Mouse (Mus musculus) frontal cortex, postnatal 14 days (tissue): Measurements from ENCODE around the gene Fyn.

Experiments used
- DNase-seq, 2 experiments: peaks; one replicate each; pipeline ENCODE4 v3.0.0; 2022; ENCODE audit warnings: low spot score in 2 of 2

Gene Fyn

GRCm38 (mm10) chr10:39506353-39506752 lies 137.7 kb downstream of the Fyn start:
- no peak for DNase-seq

- DNase-seq, result no peak
Measured at GRCm38 (mm10) chr10:39506831-39507230, 138.2 kb downstream of the Fyn start.

- no peak for DNase-seq
Measured at GRCm38 (mm10) chr10:39508801-39509200, 140.1 kb downstream of the Fyn start.

GRCm38 (mm10) chr10:39509937-39510336 lies 141.3 kb downstream of the Fyn start:
- DNase-seq, result no peak

GRCm38 (mm10) chr10:39512631-39513314 lies 144.1 kb downstream of the Fyn start:
- no peak for DNase-seq

GRCm38 (mm10) chr10:39514916-39515315 lies 146.3 kb downstream of the Fyn start:
- no peak for DNase-seq

- DNase-seq, result no peak
Measured at GRCm38 (mm10) chr10:39516541-39517133, 148.0 kb downstream of the Fyn start.

GRCm38 (mm10) chr10:39517375-39517774 lies 148.7 kb downstream of the Fyn start:
- no peak for DNase-seq

GRCm38 (mm10) chr10:39518232-39518631 lies 149.6 kb downstream of the Fyn start:
- DNase-seq, result no peak

- DNase-seq, result no peak
Measured at GRCm38 (mm10) chr10:39518859-39519258, 150.2 kb downstream of the Fyn start.

GRCm38 (mm10) chr10:39520123-39520989 lies 151.7 kb downstream of the Fyn start:
- peak in 1 of 2 experiments; percentile 52 for DNase-seq

- DNase-seq, result no peak
Measured at GRCm38 (mm10) chr10:39521327-39521726, 152.7 kb downstream of the Fyn start.

- DNase-seq, result no peak
Measured at GRCm38 (mm10) chr10:39521861-39522391, 153.3 kb downstream of the Fyn start.

- DNase-seq, result no peak
Measured at GRCm38 (mm10) chr10:39522857-39523614, 154.4 kb downstream of the Fyn start.

- no peak for DNase-seq
Measured at GRCm38 (mm10) chr10:39524355-39524754, 155.7 kb downstream of the Fyn start.

GRCm38 (mm10) chr10:39525431-39525830 lies 156.8 kb downstream of the Fyn start:
- no peak for DNase-seq

- no peak for DNase-seq
Measured at GRCm38 (mm10) chr10:39527113-39527512, 158.5 kb downstream of the Fyn start.

- DNase-seq, result no peak
Measured at GRCm38 (mm10) chr10:39529179-39529578, 160.5 kb downstream of the Fyn start.

GRCm38 (mm10) chr10:39532008-39532740 lies 163.5 kb downstream of the Fyn start:
- DNase-seq, result no peak

- no peak for DNase-seq
Measured at GRCm38 (mm10) chr10:39532823-39533222, 164.2 kb downstream of the Fyn start.
